In genomic region chr8:60867468-60868115, GRCm38 (mm10) we compare ENCODE assay signal across 14 mouse cellular contexts. TPM values are rescaled to one million over a fixed set of nuclear protein-coding genes. Genes with fewer than 3 reads are reported as not detected.
DNase-seq lines count a peak whose midpoint lies in the region; ATAC-seq and TF ChIP-seq lines count a peak whose summit lies in the region.
"Had no signal": no experiment of that assay in that cellular context is flagged by ENCODE, and none has a peak within 500 bp of the region (broad histone marks: within the 10 kb centered on the region; RNA-seq: fewer than 3 reads in every experiment).

No protein-coding gene starts in this region.

- no peak overlapping the region for H3K4me3 ChIP-seq in forebrain, postnatal 0 days (ENCODE audit: low read depth, low read length)
- H3K4me3 ChIP-seq in forebrain, embryonic 15.5 days = no peak overlapping the region
- no peak overlapping the region for H3K4me3 ChIP-seq in lung, adult 2 months (replicated peaks; ENCODE audit: extremely low read depth, low read depth, low read length)
- no peak overlapping the region for H3K4me3 ChIP-seq in left cerebral cortex, adult 2 months
- H3K4me3 ChIP-seq: embryonic facial prominence, embryonic 15.5 days; liver, embryonic 12.5 days; stomach, embryonic 15.5 days had no signal

- H3K9ac ChIP-seq in forebrain, postnatal 0 days = no peak overlapping the region
- H3K9ac ChIP-seq in forebrain, embryonic 15.5 days (replicated peaks) = no peak overlapping the region
- H3K9ac ChIP-seq: embryonic facial prominence, embryonic 15.5 days; liver, embryonic 12.5 days; stomach, embryonic 15.5 days had no signal

- ATAC-seq in forebrain, postnatal 0 days = peak; percentile 64
- ATAC-seq in forebrain, embryonic 15.5 days (replicated peaks) = no peak
- ATAC-seq: intestine, postnatal 0 days; liver, embryonic 12.5 days; Patski had no signal

- no peak for TF ChIP-seq CTCF in forebrain, postnatal 0 days (IDR thresholded peaks at IDR 0.05; ENCODE audit: low read depth)
- TF ChIP-seq CTCF in lung, adult 2 months (IDR thresholded peaks at IDR 0.05; ENCODE audit: insufficient read depth, low read length) = no peak
- TF ChIP-seq CTCF in left cerebral cortex, adult 2 months (IDR thresholded peaks at IDR 0.05) = no peak

- intact Hi-C loops in left cerebral cortex, adult 2 months (cut with DNase I) = loop anchor here (1.0 to 5.0 kb wide), 3 partner anchors 80 to 236 kb away; no protein-coding TSS in a partner anchor

- WGBS in forebrain, postnatal 0 days = 55% methylated on average over 4 of the region's 4 CpGs
- 69% methylated on average over 4 of the region's 4 CpGs for WGBS in forebrain, embryonic 15.5 days
- WGBS in lung, adult 2 months = 55% methylated on average over 4 of the region's 4 CpGs

- no peaks in the 10 kb centered on the region for H3K9me3 ChIP-seq in forebrain, postnatal 0 days (ENCODE audit: low read length)
- H3K9me3 ChIP-seq in forebrain, embryonic 15.5 days = no peaks in the 10 kb centered on the region
- H3K9me3 ChIP-seq: embryonic facial prominence, embryonic 15.5 days; liver, embryonic 12.5 days; stomach, embryonic 15.5 days had no signal

- H3K27ac ChIP-seq in forebrain, postnatal 0 days (ENCODE audit: low read depth, low read length) = no peak overlapping the region
- no peak overlapping the region for H3K27ac ChIP-seq in forebrain, embryonic 15.5 days (replicated peaks)
- H3K27ac ChIP-seq in left cerebral cortex, adult 2 months = peak overlapping the region; percentile 67; the same call in 1 of the 2 replicates
- H3K27ac ChIP-seq: embryonic facial prominence, embryonic 15.5 days; liver, embryonic 12.5 days; stomach, embryonic 15.5 days had no signal

- TF ChIP-seq POLR2A in lung, adult 2 months (IDR thresholded peaks at IDR 0.05; ENCODE audit: borderline replicate concordance, extremely low read depth, low read depth, low read length) = no peak

- no peaks in the 10 kb centered on the region for H3K36me3 ChIP-seq in forebrain, postnatal 0 days (ENCODE audit: insufficient read depth)
- no peaks in the 10 kb centered on the region for H3K36me3 ChIP-seq in forebrain, embryonic 15.5 days
- no peaks in the 10 kb centered on the region for H3K36me3 ChIP-seq in splenic B cell, adult 2 months (ENCODE audit: control insufficient read depth, insufficient read depth, low read length, poor library complexity, severe bottlenecking)
- H3K36me3 ChIP-seq: embryonic facial prominence, embryonic 15.5 days; liver, embryonic 12.5 days; stomach, embryonic 15.5 days had no signal

- peak; percentile 34 for DNase-seq in forebrain, postnatal 0 days
- peak; percentile 4 for DNase-seq in lung, postnatal 36 days
- DNase-seq in lung, adult 2 months = no peak
- no peak for DNase-seq in left cerebral cortex, adult 2 months (ENCODE audit: extremely low spot score in 1 of 2, low spot score in 2 of 2)
- DNase-seq in splenic B cell, adult 2 months (ENCODE audit: low read depth, low spot score) = peak; percentile 63
- DNase-seq in MN1 (ENCODE audit: low spot score) = no peak
- DNase-seq in embryo, embryonic 11 days = no peak
- DNase-seq: cerebellum, postnatal 10 days had no signal

- H3K4me2 ChIP-seq in forebrain, postnatal 0 days (ENCODE audit: low read depth) = no peak overlapping the region
- H3K4me2 ChIP-seq in forebrain, embryonic 15.5 days (replicated peaks) = no peak overlapping the region
- H3K4me2 ChIP-seq: embryonic facial prominence, embryonic 15.5 days; liver, embryonic 12.5 days; stomach, embryonic 15.5 days had no signal

- H3K4me1 ChIP-seq in forebrain, postnatal 0 days (ENCODE audit: insufficient read depth) = no peaks in the 10 kb centered on the region
- no peaks in the 10 kb centered on the region for H3K4me1 ChIP-seq in forebrain, embryonic 15.5 days
- H3K4me1 ChIP-seq in lung, adult 2 months (ENCODE audit: control insufficient read depth, insufficient read depth, low read length) = no peaks in the 10 kb centered on the region
- H3K4me1 ChIP-seq: embryonic facial prominence, embryonic 15.5 days; liver, embryonic 12.5 days; stomach, embryonic 15.5 days had no signal

- no peaks in the 10 kb centered on the region for H3K27me3 ChIP-seq in forebrain, postnatal 0 days (ENCODE audit: insufficient read depth, low read length)
- H3K27me3 ChIP-seq in forebrain, embryonic 15.5 days = no peaks in the 10 kb centered on the region
- H3K27me3 ChIP-seq in splenic B cell, adult 2 months (ENCODE audit: control insufficient read depth, insufficient read depth, low read length, poor library complexity, severe bottlenecking) = no peaks in the 10 kb centered on the region
- H3K27me3 ChIP-seq: embryonic facial prominence, embryonic 15.5 days; Patski; stomach, embryonic 15.5 days had no signal

RNA-seq across cellular contexts. Expression of gene Hpf1, which starts 22.6 kb away (rescaled TPM):
- total RNA-seq in forebrain, postnatal 0 days (2014; rRNA removed) = 47.0 and 47.6 TPM in 2 replicates
- polyA plus RNA-seq in forebrain, postnatal 0 days (2015; fragmentation: Nextera tagmentation; extraction: Ambion mirVana) = 110 TPM in 2 replicates
- 105 and 106 TPM in 2 replicates for polyA plus RNA-seq in forebrain, embryonic 15.5 days (2015; fragmentation: Nextera tagmentation; extraction: Ambion mirVana)
- 3.1 and 8.3 TPM in 2 replicates for polyA plus RNA-seq in lung, adult 2 months (2012; rRNA removed)
- total RNA-seq in left cerebral cortex, adult 2 months (2021) = 10 to 100 TPM; 45.8 to 51.3 TPM

Comparison
In these comparisons a context has a peak if more than half of its experiments do, and no peak if none do; other contexts are left out.
1. DNase-seq: peak in forebrain, postnatal 0 days (single experiment), lung, postnatal 36 days (single experiment) and splenic B cell, adult 2 months (single experiment); none in lung, adult 2 months (single experiment), left cerebral cortex, adult 2 months (0 of 2), MN1 (single experiment) and embryo, embryonic 11 days (single experiment).
2. RNA of gene Hpf1, which starts 22.6 kb away (polyA plus RNA-seq): 110 TPM in forebrain, postnatal 0 days and 105 to 106 TPM in forebrain, embryonic 15.5 days; 3.1 to 8.3 TPM in lung, adult 2 months; every median in the first group is over 10 times any median in the second.